Mouse (Mus musculus) midbrain, postnatal 0 days (tissue): ENCODE data around the gene Dcun1d4. TPM values are rescaled to one million over a fixed set of nuclear protein-coding genes. Genes with fewer than 3 reads are reported as not detected.

Experiments used
- ATAC-seq: fragments of 200-750 bp; cut with Nextera tagmentation; 2 replicates; pipeline ENCODE4 v1.8.0; 2017; ENCODE audit warnings: moderate number of reproducible peaks, mild to moderate bottlenecking, moderate TSS enrichment, moderate library complexity; ENCODE audit not compliant: low FRiP score
- DNase-seq: peaks from one replicate; pipeline ENCODE4 v3.0.0-alpha.2; 2015; ENCODE audit warnings: low spot score
- H3K27ac ChIP-seq: fragments of 300-500 bp; sonication (generic); 2 replicates; pipeline ENCODE4 v1.5.1; 2014; ENCODE audit warnings: low read depth, mild to moderate bottlenecking, low read length, mixed read lengths
- H3K27me3 ChIP-seq: fragments of 300-500 bp; sonication (generic); 2 replicates; pipeline ENCODE4 v1.6.1; 2014; ENCODE audit warnings: low read length, control low read depth, mixed read lengths; ENCODE audit not compliant: insufficient read depth
- H3K36me3 ChIP-seq: fragments of 300-500 bp; sonication (generic); 2 replicates; pipeline ENCODE4 v1.6.1; 2014; ENCODE audit warnings: low read length, control low read depth, mixed read lengths; ENCODE audit not compliant: insufficient read depth
- H3K4me1 ChIP-seq: fragments of 300-500 bp; sonication (generic); 2 replicates; pipeline ENCODE4 v1.6.1; 2014; ENCODE audit warnings: mild to moderate bottlenecking, control low read depth, antibody characterized with exemption, low read length, mixed read lengths; ENCODE audit not compliant: insufficient read depth
- H3K4me2 ChIP-seq: fragments of 300-500 bp; sonication (generic); 2 replicates; pipeline ENCODE4 v1.6.1; 2014; ENCODE audit warnings: low read depth, mild to moderate bottlenecking, low read length, mixed read lengths; ENCODE audit not compliant: poor library complexity, severe bottlenecking
- H3K4me3 ChIP-seq: fragments of 300-500 bp; sonication (generic); 2 replicates; pipeline ENCODE4 v1.5.1; 2014; ENCODE audit warnings: low read depth, mild to moderate bottlenecking, low read length, moderate library complexity
- H3K9ac ChIP-seq: fragments of 300-500 bp; sonication (generic); replicated peaks from 2 replicates; pipeline ENCODE4 v1.6.1; 2014; ENCODE audit warnings: mild to moderate bottlenecking, low read length, moderate library complexity, mixed read lengths; ENCODE audit not compliant: poor library complexity, severe bottlenecking
- H3K9me3 ChIP-seq: fragments of 300-500 bp; sonication (generic); 2 replicates; pipeline ENCODE4 v1.6.1; 2016; ENCODE audit warnings: low read length, control low read depth
- CTCF ChIP-seq: IDR thresholded peaks from 2 replicates; pipeline ENCODE4 v1.5.1; 2016; ENCODE audit warnings: antibody characterized with exemption, mild to moderate bottlenecking
- WGBS: fragments of 180-500 bp; shearing (Covaris S2); extraction: QIAGEN DNeasy Blood & Tissue Kit; methylation state at CpG from one replicate; pipeline ENCODE4 v1.1.7; 2014; 5-methylcytosine and 5-hydroxymethylcytosine counted together
- polyA plus RNA-seq: library from polyadenylated mRNA; unstranded; fragments of >200 nt; fragmentation: Nextera tagmentation; extraction: Ambion mirVana; gene quantifications from 2 replicates; pipeline ENCODE4 v1.2.1, GENCODE M21; 2015
- total RNA-seq: library from RNA; depleted of rRNA; stranded (reverse); fragments of >200 nt; gene quantifications from 2 replicates; pipeline ENCODE4 v1.2.3, GENCODE M21; 2014

The Dcun1d4 gene
- total and polyA plus RNA-seq, 2 experiments from 2014 or later: 31.1 to 46.2 TPM

DNA sequence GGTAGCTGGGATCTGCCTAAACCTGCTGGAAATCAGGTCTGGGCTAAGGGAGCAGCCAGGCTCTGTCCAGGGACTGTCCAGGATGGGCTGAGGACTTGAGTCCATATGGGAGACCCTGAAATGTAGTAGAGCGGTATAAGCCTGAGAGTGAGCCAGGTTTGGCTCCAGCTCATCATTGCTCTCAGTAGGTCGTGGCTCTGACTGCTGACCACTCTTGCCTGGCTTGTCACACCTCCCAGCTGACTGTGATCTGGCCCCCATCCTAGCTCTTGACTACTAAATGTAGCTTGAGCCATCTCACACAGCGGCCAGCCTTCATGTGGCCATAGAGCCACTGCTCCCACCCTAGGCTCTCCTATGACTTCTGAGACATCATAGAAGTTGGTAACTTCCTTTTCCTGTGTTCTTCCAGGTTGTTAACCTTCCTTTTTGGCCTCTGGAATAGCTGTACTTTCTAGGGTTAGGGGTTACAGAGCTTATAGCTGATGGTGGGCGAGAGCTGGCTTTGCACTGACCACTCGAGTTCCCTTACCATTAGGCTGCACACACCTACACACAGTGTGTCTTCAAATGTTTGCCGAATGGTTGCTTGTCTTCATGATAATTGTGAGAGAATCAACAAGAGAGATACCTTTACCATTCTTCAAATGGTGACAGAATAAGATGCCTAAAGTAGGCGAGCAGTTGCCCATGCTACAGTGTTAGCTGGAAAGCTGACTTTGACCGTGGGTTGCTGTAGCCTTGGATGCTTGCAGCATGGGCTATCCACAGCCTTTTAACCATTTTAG lies 37.8 kb downstream of the Dcun1d4 start:
- Histone ChIP-seq H3K4me2 (no peak overlapping the region), H3K4me1 (no peaks in the 10 kb centered on the region), H3K27ac (no peak overlapping the region), H3K4me3 (no peak overlapping the region), H3K27me3 (no peaks in the 10 kb centered on the region), H3K9me3 (no peaks in the 10 kb centered on the region), H3K9ac (no peak overlapping the region), H3K36me3 (peaks cover 14% of the 10 kb centered on the region)
- WGBS: 95% methylated on average over 8 of the region's 8 CpGs
- ATAC-seq: no peak
- DNase-seq: no peak
- no peak for TF ChIP-seq CTCF

DNA sequence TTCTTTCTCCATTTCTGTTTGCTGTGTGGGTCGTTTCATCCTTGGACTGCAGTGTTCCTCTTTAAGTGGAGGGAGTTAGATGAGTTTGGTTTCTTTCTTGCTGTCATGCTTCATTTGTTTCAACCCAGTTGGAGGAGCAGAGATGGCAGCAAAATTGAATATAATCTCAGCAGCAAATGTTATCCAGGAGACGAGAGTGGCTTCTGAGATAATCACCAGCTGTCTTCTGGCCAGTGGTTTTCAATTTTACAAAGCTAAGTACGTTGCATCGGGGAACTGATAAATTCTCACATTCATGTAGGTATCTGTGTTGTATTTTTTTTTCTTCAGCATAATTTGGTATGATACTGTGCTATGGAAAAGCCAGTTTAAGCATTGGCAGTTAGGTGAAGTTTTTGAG lies 40.0 kb downstream of the Dcun1d4 start:
- H3K4me2 ChIP-seq: no peak overlapping the region
- ATAC-seq: no peak

DNA sequence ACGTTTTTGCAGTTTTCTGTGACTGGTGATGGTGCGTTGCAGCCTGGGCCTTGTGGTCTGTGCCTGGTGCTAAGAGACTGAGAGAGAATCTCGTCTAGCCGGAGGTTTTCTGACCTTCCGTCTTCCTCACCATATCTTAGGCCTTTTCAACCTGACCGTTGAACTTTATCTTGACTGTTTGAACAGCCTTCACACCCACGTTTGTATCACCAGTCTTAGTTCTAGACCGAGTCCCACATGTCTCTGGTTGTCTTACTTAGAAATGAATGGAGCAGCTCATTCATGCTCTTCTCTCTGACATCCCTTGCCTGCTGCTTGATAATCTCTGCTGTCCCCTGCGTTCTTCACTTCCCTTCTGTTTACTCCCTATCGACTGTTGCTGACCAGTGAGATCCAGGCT lies 42.4 kb downstream of the Dcun1d4 start:
- H3K4me3 ChIP-seq: no peak overlapping the region

More for the DNA sequence above, 40.0 kb downstream of the Dcun1d4 start:
- Histone ChIP-seq H3K9me3 (no peaks in the 10 kb centered on the region), H3K36me3 (peaks cover 12% of the 10 kb centered on the region; the same call in 1 of the 2 replicates), H3K4me3 (no peak overlapping the region), H3K27ac (no peak overlapping the region), H3K4me1 (no peaks in the 10 kb centered on the region), H3K27me3 (no peaks in the 10 kb centered on the region), H3K9ac (no peak overlapping the region)
- no peak for TF ChIP-seq CTCF
- WGBS: 53% methylated on average over 4 of the region's 4 CpGs
- DNase-seq: no peak

DNA sequence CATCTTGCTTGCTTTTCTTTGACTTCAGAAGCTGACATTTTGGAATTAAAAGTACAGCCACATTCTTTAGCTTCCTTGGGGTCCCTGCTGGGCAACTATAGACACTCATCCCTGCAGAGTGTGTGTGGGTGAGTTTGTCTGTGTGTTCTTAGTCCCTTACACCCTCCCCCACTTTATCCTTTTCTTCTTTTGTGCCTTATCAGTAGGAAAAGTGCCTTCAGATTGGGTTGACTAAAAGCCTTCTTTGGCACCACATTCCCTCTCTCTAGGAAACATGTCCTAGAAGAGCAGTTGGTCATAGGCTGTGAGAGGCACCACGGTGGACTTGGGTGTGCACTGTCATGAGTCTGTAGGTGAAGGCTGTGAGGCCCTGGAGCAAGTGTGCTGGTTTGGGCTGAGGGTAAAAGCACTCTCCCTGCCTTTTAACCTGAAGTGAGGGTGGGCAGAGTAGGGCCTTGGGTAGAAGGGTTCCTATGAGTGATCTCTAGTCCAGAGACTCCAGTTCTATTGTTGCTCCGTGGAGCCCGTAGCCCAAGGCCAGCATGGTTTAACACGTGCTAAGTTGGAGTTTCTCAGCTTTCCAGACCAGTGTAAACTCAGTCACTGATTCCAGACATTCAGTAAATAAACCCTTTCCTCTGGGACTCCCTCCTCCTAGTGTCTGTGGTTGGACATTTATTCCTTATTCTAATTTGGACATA lies 43.6 kb downstream of the Dcun1d4 start:
- no peak overlapping the region for H3K27ac ChIP-seq
- no peak overlapping the region for H3K9ac ChIP-seq
- H3K27me3 ChIP-seq: no peaks in the 10 kb centered on the region
- 0 out of 2 replicates have a peak, but pooled peaks cover 4% of the 10 kb centered on the region for H3K9me3 ChIP-seq
- DNase-seq (no peak), ATAC-seq (no peak)
- WGBS: 84% methylated on average over 4 of the region's 4 CpGs
- no peak for TF ChIP-seq CTCF
- no peaks in the 10 kb centered on the region for H3K4me1 ChIP-seq
- no peak overlapping the region for H3K4me2 ChIP-seq
- H3K4me3 ChIP-seq: no peak overlapping the region
- H3K36me3 ChIP-seq: peaks cover 14% of the 10 kb centered on the region

More for the DNA sequence above, 42.4 kb downstream of the Dcun1d4 start:
- Histone ChIP-seq H3K27me3 (no peaks in the 10 kb centered on the region), H3K9me3 (0 out of 2 replicates have a peak, but pooled peaks cover 4% of the 10 kb centered on the region), H3K4me1 (no peaks in the 10 kb centered on the region), H3K4me2 (no peak overlapping the region), H3K27ac (no peak overlapping the region), H3K36me3 (peaks cover 14% of the 10 kb centered on the region), H3K9ac (no peak overlapping the region)
- no peak for TF ChIP-seq CTCF
- ATAC-seq (no peak), DNase-seq (no peak)
- 86% methylated on average over 10 of the region's 10 CpGs for WGBS

DNA sequence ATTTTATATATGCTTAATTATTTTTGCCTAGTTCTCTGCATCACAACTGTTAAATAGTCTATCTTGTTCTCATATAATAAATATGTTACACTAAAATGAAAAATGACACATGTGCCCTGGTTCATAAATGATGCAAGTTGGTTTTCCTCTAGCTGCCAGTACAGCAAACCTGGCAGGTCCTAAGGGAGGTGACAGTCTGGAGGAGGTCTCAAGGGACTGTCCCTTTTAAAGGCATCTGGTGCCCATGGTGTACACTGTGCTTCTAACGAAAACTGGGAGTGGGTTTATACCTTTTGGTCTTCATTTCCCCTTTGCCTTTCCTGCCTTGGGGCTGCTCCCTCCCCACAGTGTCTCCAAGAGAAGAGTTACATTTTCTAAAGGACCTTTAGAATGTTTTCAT lies 51.4 kb downstream of the Dcun1d4 start:
- Histone ChIP-seq H3K9ac (no peak overlapping the region), H3K4me1 (no peaks in the 10 kb centered on the region), H3K27ac (no peak overlapping the region), H3K4me3 (no peak overlapping the region), H3K27me3 (no peaks in the 10 kb centered on the region), H3K36me3 (peaks cover 16% of the 10 kb centered on the region), H3K4me2 (no peak overlapping the region), H3K9me3 (no peaks in the 10 kb centered on the region)
- ATAC-seq: no peak
- DNase-seq: no peak
- WGBS: 63% methylated on average over 1 of the region's 1 CpGs
- TF ChIP-seq CTCF: no peak

DNA sequence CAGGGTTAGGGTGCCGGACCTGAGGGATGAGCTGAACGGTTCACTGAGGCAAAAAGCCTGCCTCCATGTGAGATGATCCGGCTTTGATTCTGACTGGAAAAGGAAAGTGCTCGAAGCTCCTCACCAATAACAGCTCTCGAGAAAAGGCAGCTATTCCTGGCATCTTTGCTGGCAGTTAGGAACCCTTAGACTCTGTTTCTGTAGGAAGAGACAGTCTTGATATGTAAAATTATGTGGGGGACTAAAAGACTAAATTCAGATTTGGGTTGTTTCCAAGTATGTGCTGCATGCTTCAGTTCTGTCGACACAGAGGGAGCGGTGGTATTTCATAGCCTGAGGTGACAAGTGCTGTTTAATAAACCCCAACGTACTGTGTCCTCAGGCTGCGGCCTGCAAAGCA lies 52.1 kb downstream of the Dcun1d4 start:
- peaks cover 16% of the 10 kb centered on the region for H3K36me3 ChIP-seq
- DNase-seq: no peak
- whole genome bisulfite sequencing: 79% methylated on average over 9 of the region's 9 CpGs

More for the DNA sequence above, 52.1 kb downstream of the Dcun1d4 start:
- Histone ChIP-seq H3K4me2 (no peak overlapping the region), H3K27me3 (no peaks in the 10 kb centered on the region), H3K9me3 (no peaks in the 10 kb centered on the region), H3K4me3 (no peak overlapping the region), H3K9ac (no peak overlapping the region), H3K27ac (no peak overlapping the region), H3K4me1 (no peaks in the 10 kb centered on the region)
- TF ChIP-seq CTCF: no peak
- no peak for ATAC-seq
